18 mouse cellular contexts compared by ENCODE assay signal in genomic region chr6:8997326-8997725, GRCm38 (mm10). TPM values are rescaled to one million over a fixed set of nuclear protein-coding genes. Genes with fewer than 3 reads are reported as not detected.
DNase-seq lines count a peak whose midpoint lies in the region; ATAC-seq and TF ChIP-seq lines count a peak whose summit lies in the region.
"Had no signal": no experiment of that assay in that cellular context is flagged by ENCODE, and none has a peak within 500 bp of the region (broad histone marks: within the 10 kb centered on the region; RNA-seq: fewer than 3 reads in every experiment).

No protein-coding gene starts in this region.

- no peak for ATAC-seq in liver, embryonic 12.5 days
- no peak for ATAC-seq in inflammation-experienced regulatory T-cells, adult 6 months
- ATAC-seq in erythroid progenitor cell, adult 5-6 weeks (replicated peaks; ENCODE audit: low FRiP score, poor library complexity, severe bottlenecking) = no peak
- ATAC-seq: forebrain, embryonic 15.5 days; midbrain, embryonic 16.5 days had no signal

- no peak overlapping the region for H3K4me2 ChIP-seq in liver, embryonic 12.5 days
- H3K4me2 ChIP-seq in myocyte (ENCODE audit: low read depth) = peak overlapping the region; percentile 66
- H3K4me2 ChIP-seq: forebrain, embryonic 15.5 days; neural tube, embryonic 12.5 days had no signal

- H3K4me3 ChIP-seq in liver, adult 2 months (ENCODE audit: insufficient read depth, low read depth, low read length) = no peak overlapping the region
- H3K4me3 ChIP-seq in liver, embryonic 12.5 days = no peak overlapping the region
- no peak overlapping the region for H3K4me3 ChIP-seq in myocyte
- H3K4me3 ChIP-seq: forebrain, embryonic 15.5 days; neural tube, embryonic 12.5 days had no signal

- no peaks in the 10 kb centered on the region for H3K27me3 ChIP-seq in liver, adult 2 months (ENCODE audit: control insufficient read depth, insufficient read depth, low read length)
- H3K27me3 ChIP-seq in liver, embryonic 12.5 days (replicated peaks) = no peaks in the 10 kb centered on the region
- H3K27me3 ChIP-seq in myocyte (ENCODE audit: control insufficient read depth, insufficient read depth, insufficient read length) = no peaks in the 10 kb centered on the region
- H3K27me3 ChIP-seq: forebrain, embryonic 15.5 days; neural tube, embryonic 12.5 days had no signal

- no peaks in the 10 kb centered on the region for H3K4me1 ChIP-seq in liver, adult 2 months (ENCODE audit: control insufficient read depth, insufficient read depth, low read length)
- H3K4me1 ChIP-seq in liver, embryonic 12.5 days = no peaks in the 10 kb centered on the region
- H3K4me1 ChIP-seq: forebrain, embryonic 15.5 days; neural tube, embryonic 12.5 days had no signal

- no peaks in the 10 kb centered on the region for H3K36me3 ChIP-seq in liver, adult 2 months (ENCODE audit: control insufficient read depth, insufficient read depth, low read length)
- no peaks in the 10 kb centered on the region for H3K36me3 ChIP-seq in liver, embryonic 12.5 days
- H3K36me3 ChIP-seq in myocyte (ENCODE audit: control insufficient read depth, insufficient read depth) = no peaks in the 10 kb centered on the region
- H3K36me3 ChIP-seq: forebrain, embryonic 15.5 days; neural tube, embryonic 12.5 days had no signal

- H3K27ac ChIP-seq in liver, adult 2 months (replicated peaks; ENCODE audit: insufficient read depth, low read depth, low read length) = no peak overlapping the region
- H3K27ac ChIP-seq in liver, embryonic 12.5 days = no peak overlapping the region
- H3K27ac ChIP-seq: forebrain, embryonic 15.5 days; hindbrain, postnatal 0 days; neural tube, embryonic 12.5 days had no signal

- H3K79me2 ChIP-seq in liver, adult 2 months (ENCODE audit: control insufficient read depth, insufficient read depth, low read length) = no peaks in the 10 kb centered on the region
- no peaks in the 10 kb centered on the region for H3K79me2 ChIP-seq in myocyte (ENCODE audit: control insufficient read depth, insufficient read depth)

- TF ChIP-seq POLR2A in liver, adult 2 months (IDR thresholded peaks at IDR 0.05; ENCODE audit: extremely low read depth, insufficient read depth, low read length) = no peak
- TF ChIP-seq POLR2A in myocyte (IDR thresholded peaks at IDR 0.05; ENCODE audit: insufficient read length, low read depth) = no peak

- DNase-seq in gastrocnemius, adult 18-20 months (ENCODE audit: low spot score) = peak; percentile 14
- no peak for DNase-seq in gastrocnemius, adult 8-10 months (ENCODE audit: low spot score in 2 of 2)
- peak; percentile 12 for DNase-seq in liver, adult 2 months (ENCODE audit: extremely low read depth, low read depth, low spot score)
- peak; percentile 66 for DNase-seq in adrenal gland, postnatal 14 days
- DNase-seq: cerebellum, adult 8-10 months; embryo, embryonic 11 days; left cerebral cortex, postnatal 4 days; thymus, adult 18-20 months had no signal

- 59% methylated on average over 2 of the region's 2 CpGs for WGBS in liver, adult 2 months
- 72% methylated on average over 2 of the region's 2 CpGs for WGBS in liver, embryonic 12.5 days (ENCODE audit: insufficient replicate concordance)

- no peaks in the 10 kb centered on the region for H3K9me3 ChIP-seq in liver, embryonic 12.5 days (replicated peaks)
- H3K9me3 ChIP-seq: forebrain, embryonic 15.5 days; neural tube, embryonic 12.5 days had no signal

- H3K9ac ChIP-seq in liver, adult 2 months (ENCODE audit: low read depth, low read length) = no peak overlapping the region
- H3K9ac ChIP-seq in liver, embryonic 12.5 days = no peak overlapping the region
- H3K9ac ChIP-seq: forebrain, embryonic 15.5 days; neural tube, embryonic 12.5 days had no signal

- TF ChIP-seq CTCF in liver, adult 2 months (IDR thresholded peaks at IDR 0.05; ENCODE audit: low read depth, low read length) = no peak

- no peak overlapping the region for H3ac ChIP-seq in myocyte (ENCODE audit: control insufficient read depth, insufficient read length)

TF ChIP-seq in myocyte, 11 proteins besides CTCF, POLR2A, EP300 and RAD21:
- TF ChIP-seq MAX (IDR thresholded peaks at IDR 0.05; ENCODE audit: low read depth) = no peak
- TF ChIP-seq TCF12 (IDR thresholded peaks at IDR 0.05; ENCODE audit: insufficient read depth, poor library complexity, severe bottlenecking) = no peak
- no peak for TF ChIP-seq POLR2AphosphoS2 (IDR thresholded peaks at IDR 0.05; ENCODE audit: insufficient read length, low read depth)
- TF ChIP-seq TCF3 (IDR thresholded peaks at IDR 0.05; ENCODE audit: insufficient read length, low read depth) = no peak
- TF ChIP-seq MYOG (IDR thresholded peaks at IDR 0.05; ENCODE audit: control insufficient read depth in 1 of 3, insufficient read depth in 1 of 3, insufficient read length in 2 of 3, low read depth in 2 of 3) = no peak
- no peak for TF ChIP-seq E2F4 (IDR thresholded peaks at IDR 0.05; ENCODE audit: insufficient read depth)
- TF ChIP-seq REST (IDR thresholded peaks at IDR 0.05; ENCODE audit: insufficient read depth, insufficient read length) = no peak
- no peak for TF ChIP-seq CEBPB (IDR thresholded peaks at IDR 0.05; ENCODE audit: insufficient read depth, poor library complexity, severe bottlenecking)
- TF ChIP-seq MYOD1 (IDR thresholded peaks at IDR 0.05; ENCODE audit: control insufficient read depth in 1 of 3, insufficient read length in 2 of 3, low read depth in 2 of 3) = no peak
- no peak for TF ChIP-seq SRF (IDR thresholded peaks at IDR 0.05; ENCODE audit: control insufficient read depth, insufficient read length, low read depth)
- no peak for TF ChIP-seq USF1 (IDR thresholded peaks at IDR 0.05; ENCODE audit: low read depth)

RNA-seq across cellular contexts. Expression of gene Nxph1, which starts 49.1 kb away (rescaled TPM):
- not detected for total RNA-seq in gastrocnemius, adult 18-20 months (2021)
- not detected for total RNA-seq in gastrocnemius, adult 8-10 months (2022)
- total RNA-seq in liver, adult 2 months (2014; rRNA removed) = 0.07 and 0.09 TPM in 2 replicates
- polyA plus RNA-seq in liver, adult 2 months (2012; rRNA removed) = 0.02 TPM in 1 of 2 replicates, not detected in the other
- polyA plus RNA-seq in liver, embryonic 12.5 days (2016; fragmentation: Nextera tagmentation; extraction: Ambion mirVana) = not detected in 2 replicates
- total RNA-seq in adrenal gland, postnatal 14 days (2021) = 0.56 and 1.5 TPM in 2 replicates
- not detected for polyA plus RNA-seq in myocyte (2012; fragmentation: generic; extraction: Trizol)
- polyA plus RNA-seq in inflammation-experienced regulatory T-cells, adult 6 months (2017; shearing (Covaris generic)) = not detected
- not detected in 2 replicates for total RNA-seq in erythroid progenitor cell, adult 5-6 weeks (2015; ENCODE audit: low replicate concordance)
- total RNA-seq in erythroid progenitor cell, adult 5-6 weeks (2017; ENCODE audit: low replicate concordance) = not detected in 2 replicates
- total RNA-seq: heart, adult 8-10 months; heart, postnatal 25 days had no signal

Comparison
In these comparisons a context has a peak if more than half of its experiments do, and no peak if none do; other contexts are left out.
1. DNase-seq: peak in gastrocnemius, adult 18-20 months (single experiment), liver, adult 2 months (single experiment) and adrenal gland, postnatal 14 days (single experiment); none in gastrocnemius, adult 8-10 months (0 of 2).